Mouse (Mus musculus) MEL (cell line): ENCODE measurements at regions not wholly inside any gene's neighbourhood (a gene's known extent, or its start where the extent isn't known, plus 50 kb on each side); places are given as distances from the start of the nearest gene placed in this dataset.

ENCODE experiments used
- DNase-seq: peaks from one replicate; pipeline ENCODE4 v3.0.0; 2011; ENCODE audit warnings: low read depth, low spot score
- H3K27ac ChIP-seq: 2 replicates; pipeline ENCODE4 v1.5.1; 2012; ENCODE audit warnings: low read depth, mild to moderate bottlenecking, control low read depth, low read length, moderate library complexity; ENCODE audit not compliant: control insufficient read depth
- H3K27me3 ChIP-seq, 2 experiments: fragments of 150-350 bp in 1 of 2; sonication (generic) in 1 of 2; 2 replicates each; pipeline ENCODE4 v1.6.1; 2012; ENCODE audit warnings: low read length in 2 of 2, mild to moderate bottlenecking in 2 of 2, improper control_type of control experiment in 1 of 2, moderate library complexity in 1 of 2; ENCODE audit not compliant: insufficient read depth in 2 of 2, control insufficient read depth in 1 of 2
- H3K36me3 ChIP-seq, 2 experiments: 2 replicates each; pipeline ENCODE4 v1.6.1; 2012 to 2014; ENCODE audit warnings: low read length in 2 of 2, improper control_type of control experiment in 1 of 2, inconsistent platforms in 1 of 2, mild to moderate bottlenecking in 1 of 2; ENCODE audit not compliant: insufficient read depth in 2 of 2, control insufficient read depth in 1 of 2
- H3K4me1 ChIP-seq, 2 experiments: fragments of 150-350 bp in 1 of 2; sonication (generic) in 1 of 2; 2 replicates each; pipeline ENCODE4 v1.6.1; 2012; ENCODE audit warnings: low read length in 2 of 2, improper control_type of control experiment in 1 of 2, mild to moderate bottlenecking in 1 of 2; ENCODE audit not compliant: insufficient read depth in 2 of 2, control insufficient read depth in 1 of 2
- H3K4me3 ChIP-seq, 2 experiments: fragments of 150-350 bp in 1 of 2; sonication (generic) in 1 of 2; 2 replicates each; pipeline ENCODE4 v1.5.1; 2012; ENCODE audit warnings: low read depth in 2 of 2, low read length in 2 of 2, mild to moderate bottlenecking in 2 of 2, moderate library complexity in 2 of 2, control low read depth in 1 of 2, improper control_type of control experiment in 1 of 2; ENCODE audit not compliant: control insufficient read depth in 1 of 2, insufficient read depth in 1 of 2
- H3K79me2 ChIP-seq: 2 replicates; pipeline ENCODE4 v1.6.1; 2012; ENCODE audit warnings: mild to moderate bottlenecking, low read length, moderate library complexity; ENCODE audit not compliant: control insufficient read depth, poor library complexity, insufficient read depth
- H3K9ac ChIP-seq: 2 replicates; pipeline ENCODE4 v1.6.1; 2012; ENCODE audit warnings: low read depth, mild to moderate bottlenecking, control low read depth, low read length, moderate library complexity; ENCODE audit not compliant: control insufficient read depth, poor library complexity, severe bottlenecking
- H3K9me3 ChIP-seq: fragments of 150-350 bp; sonication (generic); replicated peaks from 2 replicates; pipeline ENCODE4 v1.6.1; 2012; ENCODE audit warnings: mild to moderate bottlenecking, low read length, improper control_type of control experiment, moderate library complexity; ENCODE audit not compliant: insufficient read depth
- CHD2 ChIP-seq: IDR thresholded peaks from 2 replicates; pipeline ENCODE4 v1.6.1; 2011; ENCODE audit warnings: low read length, improper control_type of control experiment
- CTCF ChIP-seq, 3 experiments: IDR thresholded peaks in 2 of 3; conservative IDR thresholded peaks in 1 of 3; 2 replicates each; pipeline ENCODE4 v1.5.1; 2011 to 2012; ENCODE audit warnings: low read length in 3 of 3, low read depth in 2 of 3, mild to moderate bottlenecking in 2 of 3, improper control_type of control experiment in 1 of 3, inconsistent platforms in 1 of 3, mixed read lengths in 1 of 3, moderate library complexity in 1 of 3; ENCODE audit not compliant: control insufficient read depth in 1 of 3, insufficient read depth in 1 of 3, poor library complexity in 1 of 3, severe bottlenecking in 1 of 3
- E2F4 ChIP-seq: IDR thresholded peaks from 2 replicates; pipeline ENCODE4 v1.6.1; 2011; ENCODE audit warnings: low read depth, low read length, improper control_type of control experiment, borderline replicate concordance
- GABPA ChIP-seq: IDR thresholded peaks from 2 replicates; pipeline ENCODE4 v1.6.1; 2012; ENCODE audit warnings: low read depth, mild to moderate bottlenecking, inconsistent platforms, low read length, improper control_type of control experiment, moderate library complexity
- GATA1 ChIP-seq: IDR thresholded peaks from 2 replicates; pipeline ENCODE4 v1.6.1; 2011; ENCODE audit warnings: low read depth, low read length, improper control_type of control experiment
- HCFC1 ChIP-seq: IDR thresholded peaks from 2 replicates; pipeline ENCODE4 v1.6.1; 2012; ENCODE audit warnings: low read depth, mild to moderate bottlenecking, inconsistent platforms, low read length, improper control_type of control experiment, moderate library complexity
- KAT2A ChIP-seq: conservative IDR thresholded peaks from 2 replicates; pipeline ENCODE4 v1.6.1; 2012; ENCODE audit warnings: low read depth, low read length, improper control_type of control experiment, inconsistent platforms
- MAX ChIP-seq: IDR thresholded peaks from 2 replicates; pipeline ENCODE4 v1.6.1; 2011; ENCODE audit warnings: low read length, improper control_type of control experiment
- MYB ChIP-seq: IDR thresholded peaks from 2 replicates; pipeline ENCODE4 v1.6.1; 2011; ENCODE audit warnings: mild to moderate bottlenecking, low read depth, low read length, improper control_type of control experiment
- MYC ChIP-seq: IDR thresholded peaks from 2 replicates; pipeline ENCODE4 v1.6.1; 2011; ENCODE audit warnings: low read depth, mild to moderate bottlenecking, low read length, improper control_type of control experiment, moderate library complexity
- NELFE ChIP-seq: IDR thresholded peaks from 2 replicates; pipeline ENCODE4 v1.6.1; 2011; ENCODE audit warnings: low read depth, low read length, improper control_type of control experiment
- NRF1 ChIP-seq: IDR thresholded peaks from 2 replicates; pipeline ENCODE4 v1.6.1; 2014; ENCODE audit warnings: low read depth, mild to moderate bottlenecking, inconsistent platforms, low read length, improper control_type of control experiment, moderate library complexity; ENCODE audit not compliant: poor library complexity, insufficient read depth, severe bottlenecking
- POLR2A ChIP-seq, 2 experiments: IDR thresholded peaks; 2 replicates each; pipeline ENCODE4 v1.6.1; 2011 to 2012; ENCODE audit warnings: low read length in 2 of 2, mild to moderate bottlenecking in 2 of 2, control low read depth in 1 of 2, improper control_type of control experiment in 1 of 2, low read depth in 1 of 2, moderate library complexity in 1 of 2; ENCODE audit not compliant: control insufficient read depth in 1 of 2, insufficient read depth in 1 of 2, poor library complexity in 1 of 2
- POLR2AphosphoS2 ChIP-seq: IDR thresholded peaks from 2 replicates; pipeline ENCODE4 v1.6.1; 2011; ENCODE audit warnings: low read length, improper control_type of control experiment
- POLR2AphosphoS5 ChIP-seq: IDR thresholded peaks from 2 replicates; pipeline ENCODE4 v1.6.1; 2012; ENCODE audit warnings: low read depth, borderline replicate concordance, mild to moderate bottlenecking, inconsistent platforms, low read length, moderate library complexity, mixed read lengths
- RAD21 ChIP-seq: IDR thresholded peaks from 2 replicates; pipeline ENCODE4 v1.6.1; 2011; ENCODE audit warnings: mild to moderate bottlenecking, low read depth, low read length, improper control_type of control experiment
- RCOR1 ChIP-seq: IDR thresholded peaks from 2 replicates; pipeline ENCODE4 v1.6.1; 2012; ENCODE audit warnings: low read depth, mild to moderate bottlenecking, inconsistent platforms, low read length, improper control_type of control experiment
- SMC3 ChIP-seq: IDR thresholded peaks from 2 replicates; pipeline ENCODE4 v1.6.1; 2011; ENCODE audit warnings: low read depth, low read length, improper control_type of control experiment
- TAL1 ChIP-seq: IDR thresholded peaks from 2 replicates; pipeline ENCODE4 v1.6.1; 2012; ENCODE audit warnings: mild to moderate bottlenecking, inconsistent platforms, low read length, moderate library complexity, mixed read lengths
- TBP ChIP-seq: IDR thresholded peaks from 2 replicates; pipeline ENCODE4 v1.8.0; 2011; ENCODE audit warnings: low read depth, low read length, improper control_type of control experiment
- TCF12 ChIP-seq: IDR thresholded peaks from 2 replicates; pipeline ENCODE4 v1.6.1; 2014; ENCODE audit warnings: low read depth, mild to moderate bottlenecking, inconsistent platforms, low read length, improper control_type of control experiment, moderate library complexity
- UBTF ChIP-seq: IDR thresholded peaks from 2 replicates; pipeline ENCODE4 v1.6.1; 2012; ENCODE audit warnings: low read depth, mild to moderate bottlenecking, inconsistent platforms, low read length, improper control_type of control experiment, moderate library complexity, borderline replicate concordance; ENCODE audit not compliant: insufficient read depth
- USF1 ChIP-seq: IDR thresholded peaks from 2 replicates; pipeline ENCODE4 v1.6.1; 2014; ENCODE audit warnings: low read depth, mild to moderate bottlenecking, inconsistent platforms, low read length, improper control_type of control experiment, moderate library complexity
- ZC3H11A ChIP-seq: IDR thresholded peaks from 2 replicates; pipeline ENCODE4 v1.6.1; 2012; ENCODE audit warnings: low read depth, mild to moderate bottlenecking, inconsistent platforms, low read length, improper control_type of control experiment
- ZMIZ1 ChIP-seq: IDR thresholded peaks from 2 replicates; pipeline ENCODE4 v1.6.1; 2012; ENCODE audit warnings: low read depth, mild to moderate bottlenecking, inconsistent platforms, low read length, improper control_type of control experiment, moderate library complexity

- H3K36me3 ChIP-seq = no peaks in the 10 kb centered on the region
- no peaks in the 10 kb centered on the region for H3K27me3 ChIP-seq
- H3K9ac ChIP-seq = no peak overlapping the region
- no peak overlapping the region for H3K27ac ChIP-seq
- H3K79me2 ChIP-seq = no peaks in the 10 kb centered on the region
- H3K4me3 ChIP-seq = no peak overlapping the region
- TF ChIP-seq SMC3 (peak; percentile 40), POLR2A (IDR thresholded peaks at IDR 0.05; ENCODE audit: control insufficient read depth in 1 of 2, insufficient read depth in 1 of 2, low read depth in 1 of 2, low read length in 2 of 2, poor library complexity in 1 of 2) (no peak), RAD21 (peak; percentile 41), CTCF (IDR thresholded peaks at IDR 0.05 in 2 of 3, conservative IDR thresholded peaks at IDR 0.05 in 1 of 3; ENCODE audit: control insufficient read depth in 1 of 3, insufficient read depth in 1 of 3, low read depth in 2 of 3, low read length in 3 of 3, poor library complexity in 1 of 3, severe bottlenecking in 1 of 3) (peak; percentile 44 to 72 (median 53)), ZC3H11A (no peak), CHD2 (no peak)
- DNase-seq = peak; percentile 20
- H3K9me3 ChIP-seq = no peaks in the 10 kb centered on the region
- no peaks in the 10 kb centered on the region for H3K4me1 ChIP-seq
Observed at GRCm38 (mm10) chr12:9166218-9166908, 136.6 kb downstream of the Ttc32 start.

GRCm38 (mm10) chr12:9169008-9169407 lies 139.2 kb downstream of the Ttc32 start:
- Histone ChIP-seq H3K27me3 (no peaks in the 10 kb centered on the region), H3K79me2 (no peaks in the 10 kb centered on the region), H3K9me3 (no peaks in the 10 kb centered on the region), H3K4me1 (no peaks in the 10 kb centered on the region), H3K36me3 (no peaks in the 10 kb centered on the region), H3K9ac (no peak overlapping the region), H3K4me3 (no peak overlapping the region), H3K27ac (no peak overlapping the region)
- TF ChIP-seq KAT2A = no peak
- no peak for TF ChIP-seq UBTF
- TF ChIP-seq ZMIZ1 = no peak
- no peak for TF ChIP-seq SMC3
- TF ChIP-seq TBP = no peak
- TF ChIP-seq MAX = no peak
- TF ChIP-seq ZC3H11A = no peak
- TF ChIP-seq HCFC1 = no peak
- no peak for TF ChIP-seq NRF1
- no peak for TF ChIP-seq GATA1
- TF ChIP-seq RCOR1 = no peak
- no peak for DNase-seq

GRCm38 (mm10) chr12:9173680-9174079 lies 143.9 kb downstream of the Ttc32 start:
- Histone ChIP-seq H3K36me3 (no peaks in the 10 kb centered on the region), H3K27ac (no peak overlapping the region), H3K9me3 (no peaks in the 10 kb centered on the region), H3K79me2 (no peaks in the 10 kb centered on the region), H3K4me3 (no peak overlapping the region), H3K9ac (no peak overlapping the region), H3K27me3 (no peaks in the 10 kb centered on the region), H3K4me1 (no peaks in the 10 kb centered on the region)
- DNase-seq = no peak
- TF ChIP-seq USF1 (no peak), NELFE (no peak), RCOR1 (no peak), TAL1 (no peak), MYB (no peak), NRF1 (no peak), CHD2 (no peak), GABPA (no peak), TCF12 (no peak), UBTF (no peak), POLR2AphosphoS2 (no peak), CTCF (IDR thresholded peaks at IDR 0.05 in 2 of 3, conservative IDR thresholded peaks at IDR 0.05 in 1 of 3; ENCODE audit: control insufficient read depth in 1 of 3, insufficient read depth in 1 of 3, low read depth in 2 of 3, low read length in 3 of 3, poor library complexity in 1 of 3, severe bottlenecking in 1 of 3) (no peak), MYC (no peak), E2F4 (no peak), GATA1 (no peak), POLR2AphosphoS5 (no peak), KAT2A (no peak), TBP (no peak)
